Mouse (Mus musculus) bone marrow macrophage, adult 2 months (primary cell): ENCODE results near the gene Adam19. TPM values are rescaled to one million over a fixed set of nuclear protein-coding genes. Genes with fewer than 3 reads are reported as not detected.
A peak's percentile ranks its signal among the peaks of the same experiment; 100 is the strongest.

ENCODE experiments used
- H3K27ac ChIP-seq: 2 replicates; pipeline ENCODE4 v1.5.1; 2012; ENCODE audit warnings: low read depth, low read length; ENCODE audit not compliant: insufficient read depth
- H3K4me1 ChIP-seq: 2 replicates; pipeline ENCODE4 v1.6.1; 2012; ENCODE audit warnings: low read length; ENCODE audit not compliant: control insufficient read depth, insufficient read depth
- H3K4me3 ChIP-seq: 2 replicates; pipeline ENCODE4 v1.5.1; 2012; ENCODE audit warnings: mild to moderate bottlenecking, low read length, moderate library complexity; ENCODE audit not compliant: insufficient read depth
- CTCF ChIP-seq: IDR thresholded peaks from 2 replicates; pipeline ENCODE4 v1.5.1; 2012; ENCODE audit warnings: low read depth, mild to moderate bottlenecking, low read length, moderate library complexity
- POLR2A ChIP-seq: IDR thresholded peaks from 2 replicates; pipeline ENCODE4 v1.6.1; 2012; ENCODE audit warnings: mild to moderate bottlenecking, low read depth, low read length, borderline replicate concordance
- polyA plus RNA-seq: library from polyadenylated mRNA; stranded (reverse); fragments of >200 nt; gene quantifications from 2 replicates; pipeline ENCODE4 v1.2.4, GENCODE M21; 2012; ENCODE audit not compliant: missing spikeins, insufficient read depth, insufficient read length

Adam19 gene
- polyA plus RNA-seq, 1 experiment, result 19.0 TPM

- H3K27ac ChIP-seq, result no peak overlapping the region
These were observed 70.5 kb downstream of the Adam19 start for GRCm38 (mm10) chr11:46126317-46126716.

GRCm38 (mm10) chr11:46126827-46127410 is 71.1 kb downstream of the Adam19 start:
- Histone ChIP-seq H3K4me1 (peaks cover 20% of the 10 kb centered on the region), H3K4me3 (no peak overlapping the region), H3K27ac (peak overlapping the region; percentile 57)
- TF ChIP-seq POLR2A (no peak), CTCF (no peak)

More at GRCm38 (mm10) chr11:46126317-46126716, 70.5 kb downstream of the Adam19 start:
- peaks cover 20% of the 10 kb centered on the region for H3K4me1 ChIP-seq
- TF ChIP-seq POLR2A (no peak), CTCF (no peak)
- no peak overlapping the region for H3K4me3 ChIP-seq

GRCm38 (mm10) chr11:46127621-46128547 is 72.1 kb downstream of the Adam19 start:
- no peak for TF ChIP-seq CTCF
- no peak overlapping the region for H3K4me3 ChIP-seq
- H3K27ac ChIP-seq, result peak overlapping the region; percentile 66
- peaks cover 19% of the 10 kb centered on the region for H3K4me1 ChIP-seq

- TF ChIP-seq CTCF (peak; percentile 90), POLR2A (no peak)
- peak overlapping the region; percentile 66; the same call in 1 of the 2 replicates for H3K27ac ChIP-seq
- H3K4me3 ChIP-seq, result no peak overlapping the region
- H3K4me1 ChIP-seq, result peaks cover 13% of the 10 kb centered on the region
These were observed 72.8 kb downstream of the Adam19 start for GRCm38 (mm10) chr11:46128548-46128945.

- peaks cover 12% of the 10 kb centered on the region for H3K4me1 ChIP-seq
- no peak overlapping the region for H3K27ac ChIP-seq
- TF ChIP-seq CTCF (no peak), POLR2A (no peak)
- H3K4me3 ChIP-seq, result no peak overlapping the region
These were observed 75.5 kb downstream of the Adam19 start for GRCm38 (mm10) chr11:46131022-46131986.

GRCm38 (mm10) chr11:46134899-46135298 is 79.1 kb downstream of the Adam19 start:
- Histone ChIP-seq H3K4me3 (no peak overlapping the region), H3K4me1 (no peaks in the 10 kb centered on the region), H3K27ac (no peak overlapping the region)
- TF ChIP-seq POLR2A (no peak), CTCF (no peak)

GRCm38 (mm10) chr11:46143342-46143741 is 87.5 kb downstream of the Adam19 start:
- no peak for TF ChIP-seq POLR2A
- TF ChIP-seq CTCF, result no peak
- Histone ChIP-seq H3K4me3 (no peak overlapping the region), H3K4me1 (no peaks in the 10 kb centered on the region), H3K27ac (no peak overlapping the region)

GRCm38 (mm10) chr11:46145163-46145875 is 89.5 kb downstream of the Adam19 start:
- H3K27ac ChIP-seq, result no peak overlapping the region
- no peak overlapping the region for H3K4me3 ChIP-seq
- no peak for TF ChIP-seq CTCF
- no peak for TF ChIP-seq POLR2A
- no peaks in the 10 kb centered on the region for H3K4me1 ChIP-seq

GRCm38 (mm10) chr11:46146619-46147018 is 90.8 kb downstream of the Adam19 start:
- Histone ChIP-seq H3K4me1 (no peaks in the 10 kb centered on the region), H3K4me3 (no peak overlapping the region), H3K27ac (no peak overlapping the region)
- TF ChIP-seq POLR2A (no peak), CTCF (no peak)
